9 mouse cellular contexts compared by ENCODE assay signal in the genomic region with DNA sequence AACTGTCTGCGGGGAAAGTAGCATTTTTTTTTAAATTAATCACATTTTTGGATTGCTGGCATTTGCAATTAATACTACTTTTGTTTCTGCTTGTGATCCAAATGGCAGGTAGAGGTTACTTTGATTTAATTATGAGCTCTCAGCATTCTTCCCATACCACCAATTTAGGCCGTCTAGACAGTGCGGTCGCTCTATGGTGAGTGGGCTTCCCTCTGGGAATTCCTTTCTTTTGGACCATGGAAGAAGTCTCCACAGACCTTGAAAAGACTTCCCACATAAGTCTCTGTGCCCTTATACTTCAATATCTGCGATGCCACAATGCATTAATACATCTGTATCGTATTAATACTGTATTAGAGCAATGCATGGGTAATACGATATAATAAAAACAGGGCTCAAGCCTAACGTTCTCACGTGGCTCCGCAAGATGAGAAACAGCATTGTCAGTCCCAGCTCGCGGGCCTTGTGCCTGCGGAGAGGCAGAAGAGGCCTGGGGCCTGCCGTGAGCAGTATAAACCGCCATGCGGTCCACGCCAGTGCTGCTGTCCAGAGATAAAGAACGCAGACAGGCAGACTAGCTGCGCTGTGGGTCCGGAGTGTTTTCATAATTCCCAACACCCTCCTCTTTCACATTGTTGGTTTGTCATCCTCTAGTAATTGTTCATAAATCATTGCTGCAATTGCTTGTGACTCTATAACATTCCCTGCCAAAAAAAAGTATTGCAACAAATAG.
DNase-seq lines count a peak whose midpoint lies in the region; ATAC-seq and TF ChIP-seq lines count a peak whose summit lies in the region.
"Had no signal": no experiment of that assay in that cellular context is flagged by ENCODE, and none has a peak within 500 bp of the region (broad histone marks: within the 10 kb centered on the region; RNA-seq: fewer than 3 reads in every experiment).

No protein-coding gene starts in this region.

- H3K27me3 ChIP-seq in intestine, embryonic 15.5 days (replicated peaks): no peaks in the 10 kb centered on the region
- no peaks in the 10 kb centered on the region for H3K27me3 ChIP-seq in intestine, postnatal 0 days (replicated peaks; ENCODE audit: control insufficient read depth, insufficient read depth, low read length)
- no peaks in the 10 kb centered on the region for H3K27me3 ChIP-seq in embryonic facial prominence, embryonic 14.5 days (replicated peaks; ENCODE audit: control insufficient read depth, insufficient read depth, low read length)
- no peaks in the 10 kb centered on the region for H3K27me3 ChIP-seq in forebrain, embryonic 15.5 days

- 0 out of 2 replicates have a peak, but pooled peaks cover 2% of the 10 kb centered on the region for H3K4me1 ChIP-seq in intestine, embryonic 15.5 days (replicated peaks)
- 0 out of 2 replicates have a peak, but pooled peaks cover 2% of the 10 kb centered on the region for H3K4me1 ChIP-seq in intestine, postnatal 0 days (replicated peaks; ENCODE audit: control insufficient read depth, insufficient read depth, low read length)
- H3K4me1 ChIP-seq in embryonic facial prominence, embryonic 14.5 days (ENCODE audit: control insufficient read depth, insufficient read depth, low read length): peaks cover 28% of the 10 kb centered on the region
- H3K4me1 ChIP-seq in forebrain, embryonic 15.5 days: peaks cover 4% of the 10 kb centered on the region; the same call in 1 of the 2 replicates

- no peak overlapping the region for H3K9ac ChIP-seq in intestine, embryonic 15.5 days
- H3K9ac ChIP-seq in intestine, postnatal 0 days (ENCODE audit: low read depth, low read length): no peak overlapping the region
- H3K9ac ChIP-seq in embryonic facial prominence, embryonic 14.5 days (ENCODE audit: low read depth, low read length): 0 out of 2 replicates have a peak overlapping the region, but pooled peaks have one; percentile 34
- no peak overlapping the region for H3K9ac ChIP-seq in forebrain, embryonic 15.5 days (replicated peaks)

- no peak overlapping the region for H3K4me3 ChIP-seq in intestine, embryonic 15.5 days (replicated peaks)
- H3K4me3 ChIP-seq in intestine, postnatal 0 days (ENCODE audit: low read depth, low read length): no peak overlapping the region
- no peak overlapping the region for H3K4me3 ChIP-seq in embryonic facial prominence, embryonic 14.5 days (ENCODE audit: low read depth, low read length)
- H3K4me3 ChIP-seq in forebrain, embryonic 15.5 days: no peak overlapping the region

- no peaks in the 10 kb centered on the region for H3K9me3 ChIP-seq in intestine, embryonic 15.5 days
- no peaks in the 10 kb centered on the region for H3K9me3 ChIP-seq in intestine, postnatal 0 days (ENCODE audit: control insufficient read depth)
- H3K9me3 ChIP-seq in embryonic facial prominence, embryonic 14.5 days (ENCODE audit: control insufficient read depth, low read length): no peaks in the 10 kb centered on the region
- no peaks in the 10 kb centered on the region for H3K9me3 ChIP-seq in forebrain, embryonic 15.5 days

- peak; percentile 79 for DNase-seq in embryonic facial prominence, embryonic 14.5 days (ENCODE audit: low spot score)
- peak; percentile 28 for DNase-seq in heart, postnatal 4 days
- peak; percentile 28 for DNase-seq in lung, postnatal 36 days
- DNase-seq in frontal cortex, postnatal 25 days (ENCODE audit: low spot score in 2 of 2): no peak
- DNase-seq in thymus, postnatal 0 days (ENCODE audit: low spot score): no peak
- DNase-seq: cerebellum, adult 11-12 months had no signal

- no peaks in the 10 kb centered on the region for H3K36me3 ChIP-seq in intestine, embryonic 15.5 days
- no peaks in the 10 kb centered on the region for H3K36me3 ChIP-seq in intestine, postnatal 0 days (ENCODE audit: control insufficient read depth, insufficient read depth)
- no peaks in the 10 kb centered on the region for H3K36me3 ChIP-seq in embryonic facial prominence, embryonic 14.5 days (ENCODE audit: control insufficient read depth, insufficient read depth, low read length)
- no peaks in the 10 kb centered on the region for H3K36me3 ChIP-seq in forebrain, embryonic 15.5 days

- ATAC-seq in intestine, embryonic 15.5 days: peak; percentile 62; the same call in 1 of the 2 replicates
- no peak for ATAC-seq in intestine, postnatal 0 days
- ATAC-seq in embryonic facial prominence, embryonic 14.5 days (ENCODE audit: low read depth): 0 out of 2 replicates have a peak, but pooled peaks have one; percentile 37
- no peak for ATAC-seq in forebrain, embryonic 15.5 days (replicated peaks)

- H3K27ac ChIP-seq in intestine, embryonic 15.5 days: peak overlapping the region; percentile 55
- H3K27ac ChIP-seq in intestine, postnatal 0 days (ENCODE audit: low read depth, low read length): no peak overlapping the region
- peak overlapping the region; percentile 85 for H3K27ac ChIP-seq in embryonic facial prominence, embryonic 14.5 days (replicated peaks; ENCODE audit: low read depth, low read length)
- no peak overlapping the region for H3K27ac ChIP-seq in forebrain, embryonic 15.5 days (replicated peaks)

- no peak for TF ChIP-seq CTCF in intestine, postnatal 0 days (IDR thresholded peaks at IDR 0.05; ENCODE audit: low read depth)

- H3K4me2 ChIP-seq in intestine, embryonic 15.5 days (replicated peaks): no peak overlapping the region
- no peak overlapping the region for H3K4me2 ChIP-seq in intestine, postnatal 0 days (replicated peaks; ENCODE audit: low read depth)
- H3K4me2 ChIP-seq in embryonic facial prominence, embryonic 14.5 days (ENCODE audit: low read depth, low read length): peak overlapping the region; percentile 18; the same call in 1 of the 2 replicates
- H3K4me2 ChIP-seq in forebrain, embryonic 15.5 days (replicated peaks): no peak overlapping the region

- 58% methylated on average over 20 of the region's 20 CpGs for WGBS in intestine, embryonic 15.5 days
- 68% methylated on average over 20 of the region's 20 CpGs for WGBS in intestine, postnatal 0 days
- WGBS in embryonic facial prominence, embryonic 14.5 days: 40% methylated on average over 20 of the region's 20 CpGs
- WGBS in forebrain, embryonic 15.5 days: 92% methylated on average over 20 of the region's 20 CpGs

Comparison
In these comparisons a context has a peak if more than half of its experiments do, and no peak if none do; other contexts are left out.
1. ATAC-seq: peak in intestine, embryonic 15.5 days (single experiment) and embryonic facial prominence, embryonic 14.5 days (single experiment); none in intestine, postnatal 0 days (single experiment) and forebrain, embryonic 15.5 days (single experiment).
2. H3K27ac ChIP-seq: peak in intestine, embryonic 15.5 days (single experiment) and embryonic facial prominence, embryonic 14.5 days (single experiment); none in intestine, postnatal 0 days (single experiment) and forebrain, embryonic 15.5 days (single experiment).
3. DNase-seq: peak in embryonic facial prominence, embryonic 14.5 days (single experiment), heart, postnatal 4 days (single experiment) and lung, postnatal 36 days (single experiment); none in frontal cortex, postnatal 25 days (0 of 2) and thymus, postnatal 0 days (single experiment).